Mouse (Mus musculus) olfactory bulb, adult 2 months (tissue): ENCODE measurements around the gene Olfr1279.

Experiments used
- CTCF ChIP-seq: fragments of 200-500 bp; IDR thresholded peaks from 2 replicates; pipeline ENCODE4 v1.5.1; 2012; ENCODE audit warnings: low read depth, mild to moderate bottlenecking, low read length, moderate library complexity; ENCODE audit not compliant: insufficient read depth
- POLR2A ChIP-seq: fragments of 200-500 bp; IDR thresholded peaks from 2 replicates; pipeline ENCODE4 v1.6.1; 2012; ENCODE audit warnings: mild to moderate bottlenecking, low read depth, low read length, moderate library complexity; ENCODE audit not compliant: insufficient read depth

DNA sequence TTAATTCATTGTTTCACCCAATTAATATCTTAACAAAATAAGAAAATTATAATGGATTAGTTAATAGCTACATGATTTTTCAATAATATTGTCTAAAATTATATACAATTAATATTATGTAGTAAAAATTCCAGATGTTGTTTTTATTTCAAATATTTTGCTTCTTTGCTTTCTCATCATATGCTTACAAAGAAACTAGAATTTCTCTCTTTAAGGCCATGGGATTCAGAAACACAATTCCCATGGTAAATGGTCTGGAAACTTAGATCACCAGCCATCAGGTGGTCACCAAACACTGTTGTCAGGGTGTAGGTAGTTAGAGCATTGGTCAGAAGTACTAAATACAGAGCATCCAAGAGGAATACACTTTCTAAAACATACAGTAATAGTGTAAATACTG lies 10.6 kb upstream of the Olfr1279 start, which contains the start of gene Olfr1278:
- TF ChIP-seq CTCF (no peak), POLR2A (no peak)
